In genomic region chr6:37398943-37399342, GRCm38 (mm10) we compare ENCODE assay signal across 8 mouse cellular contexts. TPM values are rescaled to one million over a fixed set of nuclear protein-coding genes. Genes with fewer than 3 reads are reported as not detected.
DNase-seq lines count a peak whose midpoint lies in the region; ATAC-seq lines count a peak whose summit lies in the region.

No protein-coding gene starts in this region.

- 0 out of 2 replicates have a peak overlapping the region, but pooled peaks have one; percentile 24 for H3K9ac ChIP-seq in embryonic facial prominence, embryonic 12.5 days
- peak overlapping the region; percentile 31; the same call in 1 of the 2 replicates for H3K9ac ChIP-seq in heart, embryonic 14.5 days (ENCODE audit: low read length)
- H3K9ac ChIP-seq in lung, embryonic 15.5 days, result no peak overlapping the region

- WGBS in embryonic facial prominence, embryonic 12.5 days, result 71% methylated on average over 10 of the region's 10 CpGs
- 80% methylated on average over 10 of the region's 10 CpGs for WGBS in embryonic facial prominence, embryonic 10.5 days
- 9% methylated on average over 10 of the region's 10 CpGs for WGBS in heart, embryonic 14.5 days
- 9% methylated on average over 10 of the region's 10 CpGs for WGBS in lung, embryonic 15.5 days
- 83% methylated on average over 10 of the region's 10 CpGs for WGBS in forebrain, embryonic 10.5 days

- peaks cover 27% of the 10 kb centered on the region for H3K4me1 ChIP-seq in embryonic facial prominence, embryonic 12.5 days
- peaks cover 35% of the 10 kb centered on the region for H3K4me1 ChIP-seq in embryonic facial prominence, embryonic 10.5 days
- peaks cover 47 to 96% of the 10 kb centered on the region in 2 experiments for H3K4me1 ChIP-seq in heart, embryonic 14.5 days (ENCODE audit: control insufficient read depth in 2 of 2, insufficient read depth in 2 of 2, low read length in 2 of 2)
- peaks cover 62% of the 10 kb centered on the region for H3K4me1 ChIP-seq in lung, embryonic 15.5 days
- H3K4me1 ChIP-seq in forebrain, embryonic 10.5 days, result peaks cover 19% of the 10 kb centered on the region

- no peak for DNase-seq in embryonic facial prominence, embryonic 10.5 days (ENCODE audit: low spot score)
- peak; percentile 64 for DNase-seq in NIH3T3 (ENCODE audit: low read depth)
- no peak for DNase-seq in forebrain, embryonic 10.5 days (ENCODE audit: extremely low spot score, low spot score)
- no peak for DNase-seq in urinary bladder, postnatal 25 days (ENCODE audit: low spot score)
- no peak for DNase-seq in cerebellum, adult 8-10 months

- H3K36me3 ChIP-seq in embryonic facial prominence, embryonic 12.5 days, result 0 out of 2 replicates have a peak, but pooled peaks cover 10% of the 10 kb centered on the region
- no peaks in the 10 kb centered on the region for H3K36me3 ChIP-seq in embryonic facial prominence, embryonic 10.5 days (replicated peaks)
- H3K36me3 ChIP-seq in heart, embryonic 14.5 days (ENCODE audit: control insufficient read depth, insufficient read depth, low read length), result peaks cover 15% of the 10 kb centered on the region; the same call in 1 of the 2 replicates
- no peaks in the 10 kb centered on the region for H3K36me3 ChIP-seq in lung, embryonic 15.5 days
- no peaks in the 10 kb centered on the region for H3K36me3 ChIP-seq in forebrain, embryonic 10.5 days (replicated peaks)

- no peak for ATAC-seq in embryonic facial prominence, embryonic 12.5 days (ENCODE audit: insufficient number of reproducible peaks, insufficient read depth, low FRiP score, low TSS enrichment)
- ATAC-seq in heart, embryonic 14.5 days (ENCODE audit: insufficient number of reproducible peaks, insufficient read depth, low FRiP score, low read depth), result peak; percentile 44
- ATAC-seq in lung, embryonic 15.5 days (ENCODE audit: borderline replicate concordance, extremely low read depth, low FRiP score, low TSS enrichment), result peak; percentile 36; the same call in 1 of the 2 replicates

- no peaks in the 10 kb centered on the region for H3K9me3 ChIP-seq in embryonic facial prominence, embryonic 12.5 days
- no peaks in the 10 kb centered on the region for H3K9me3 ChIP-seq in embryonic facial prominence, embryonic 10.5 days
- no peaks in the 10 kb centered on the region for H3K9me3 ChIP-seq in heart, embryonic 14.5 days (ENCODE audit: control insufficient read depth, low read length)
- H3K9me3 ChIP-seq in lung, embryonic 15.5 days, result no peaks in the 10 kb centered on the region
- no peaks in the 10 kb centered on the region for H3K9me3 ChIP-seq in forebrain, embryonic 10.5 days

- no peak overlapping the region for H3K27ac ChIP-seq in embryonic facial prominence, embryonic 12.5 days
- H3K27ac ChIP-seq in embryonic facial prominence, embryonic 10.5 days (replicated peaks), result no peak overlapping the region
- peak overlapping the region; percentile 6 to 81; a peak in 3 of 4 replicates for H3K27ac ChIP-seq in heart, embryonic 14.5 days (replicated peaks in 1 of 2; ENCODE audit: control insufficient read depth in 1 of 2, insufficient read depth in 1 of 2, low read depth in 2 of 2, low read length in 2 of 2)
- H3K27ac ChIP-seq in lung, embryonic 15.5 days, result peak overlapping the region; percentile 7; the same call in 1 of the 2 replicates
- no peak overlapping the region for H3K27ac ChIP-seq in forebrain, embryonic 10.5 days

- H3K27me3 ChIP-seq in embryonic facial prominence, embryonic 12.5 days, result no peaks in the 10 kb centered on the region
- H3K27me3 ChIP-seq in embryonic facial prominence, embryonic 10.5 days (replicated peaks; ENCODE audit: low read depth, poor library complexity, severe bottlenecking), result no peaks in the 10 kb centered on the region
- no peaks in the 10 kb centered on the region for H3K27me3 ChIP-seq in heart, embryonic 14.5 days (ENCODE audit: control insufficient read depth, insufficient read depth, low read length)
- no peaks in the 10 kb centered on the region for H3K27me3 ChIP-seq in lung, embryonic 15.5 days
- H3K27me3 ChIP-seq in forebrain, embryonic 10.5 days (ENCODE audit: poor library complexity, severe bottlenecking), result no peaks in the 10 kb centered on the region

- H3K4me2 ChIP-seq in embryonic facial prominence, embryonic 12.5 days (replicated peaks), result no peak overlapping the region
- peak overlapping the region; percentile 28 for H3K4me2 ChIP-seq in heart, embryonic 14.5 days (ENCODE audit: low read length)
- no peak overlapping the region for H3K4me2 ChIP-seq in lung, embryonic 15.5 days

- no peak overlapping the region for H3K4me3 ChIP-seq in embryonic facial prominence, embryonic 12.5 days
- no peak overlapping the region for H3K4me3 ChIP-seq in embryonic facial prominence, embryonic 10.5 days
- H3K4me3 ChIP-seq in heart, embryonic 14.5 days (ENCODE audit: control insufficient read depth in 1 of 2, insufficient read depth in 1 of 2, low read depth in 1 of 2, low read length in 2 of 2), result no peak overlapping the region
- H3K4me3 ChIP-seq in lung, embryonic 15.5 days, result no peak overlapping the region
- no peak overlapping the region for H3K4me3 ChIP-seq in forebrain, embryonic 10.5 days

RNA-seq across cellular contexts. Expression of gene Creb3l2, which starts 43.0 kb away (rescaled TPM):
- 24.9 and 25.6 TPM in 2 replicates for polyA plus RNA-seq in embryonic facial prominence, embryonic 12.5 days (2016; fragmentation: Nextera tagmentation; extraction: Ambion mirVana)
- 12.4 and 12.5 TPM in 2 replicates for polyA plus RNA-seq in embryonic facial prominence, embryonic 10.5 days (2016; fragmentation: Nextera tagmentation; extraction: Ambion mirVana)
- 36.8 and 39.9 TPM in 2 replicates for polyA plus RNA-seq in heart, embryonic 14.5 days (2014; fragmentation: Nextera tagmentation; extraction: Ambion mirVana)
- polyA plus RNA-seq in lung, embryonic 15.5 days (2015; fragmentation: Nextera tagmentation; extraction: Ambion mirVana), result 27.8 and 28.0 TPM in 2 replicates
- polyA plus RNA-seq in forebrain, embryonic 10.5 days (2016; fragmentation: Nextera tagmentation; extraction: Ambion mirVana), result 5.2 and 5.9 TPM in 2 replicates

Comparison
In these comparisons a context has a peak if more than half of its experiments do, and no peak if none do; other contexts are left out.
1. H3K27ac ChIP-seq: peak in heart, embryonic 14.5 days (2 of 2) and lung, embryonic 15.5 days (single experiment); none in embryonic facial prominence, embryonic 12.5 days (single experiment), embryonic facial prominence, embryonic 10.5 days (single experiment) and forebrain, embryonic 10.5 days (single experiment).